Mouse (Mus musculus): ENCODE measurements at regions not wholly inside any gene's neighbourhood (a gene's known extent, or its start where the extent isn't known, plus 50 kb on each side); places are given as distances from the start of the nearest gene placed in this dataset.
A peak's percentile ranks its signal among the peaks of the same experiment; 100 is the strongest.

DNA sequence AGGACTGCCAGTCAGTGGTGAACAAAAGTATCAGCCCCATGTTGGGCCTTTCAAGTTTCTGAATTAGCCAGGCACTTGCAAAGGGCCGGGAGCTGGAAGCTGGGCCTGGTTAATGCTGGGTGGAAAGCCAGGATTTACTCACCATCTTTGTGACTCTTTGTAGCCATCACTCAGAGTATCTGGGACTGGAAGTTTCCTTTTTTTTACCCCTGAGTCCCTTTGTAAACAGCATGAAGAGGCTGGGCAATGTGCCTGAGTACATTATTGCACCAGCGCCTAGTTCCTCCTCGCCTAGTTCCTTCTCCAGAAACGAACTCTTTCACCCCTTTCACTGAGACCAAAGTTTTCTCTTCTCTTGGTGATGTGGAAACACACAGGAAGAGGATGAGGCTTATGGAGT, 168.4 kb upstream of the Gypa start:
- TF ChIP-seq GATA1 (IDR thresholded peaks at IDR 0.05; ENCODE audit: borderline replicate concordance, low read length) = no peak
- TF ChIP-seq FLI1 (IDR thresholded peaks at IDR 0.05; ENCODE audit: low read length) = no peak
- Histone ChIP-seq H3K36me3 (replicated peaks; ENCODE audit: low read length) (no peaks in the 10 kb centered on the region), H3K27me3 (replicated peaks) (no peaks in the 10 kb centered on the region), H3K4me3 (replicated peaks) (no peak overlapping the region), H3K9me3 (no peaks in the 10 kb centered on the region), H3K4me1 (peaks cover 5% of the 10 kb centered on the region)

DNA sequence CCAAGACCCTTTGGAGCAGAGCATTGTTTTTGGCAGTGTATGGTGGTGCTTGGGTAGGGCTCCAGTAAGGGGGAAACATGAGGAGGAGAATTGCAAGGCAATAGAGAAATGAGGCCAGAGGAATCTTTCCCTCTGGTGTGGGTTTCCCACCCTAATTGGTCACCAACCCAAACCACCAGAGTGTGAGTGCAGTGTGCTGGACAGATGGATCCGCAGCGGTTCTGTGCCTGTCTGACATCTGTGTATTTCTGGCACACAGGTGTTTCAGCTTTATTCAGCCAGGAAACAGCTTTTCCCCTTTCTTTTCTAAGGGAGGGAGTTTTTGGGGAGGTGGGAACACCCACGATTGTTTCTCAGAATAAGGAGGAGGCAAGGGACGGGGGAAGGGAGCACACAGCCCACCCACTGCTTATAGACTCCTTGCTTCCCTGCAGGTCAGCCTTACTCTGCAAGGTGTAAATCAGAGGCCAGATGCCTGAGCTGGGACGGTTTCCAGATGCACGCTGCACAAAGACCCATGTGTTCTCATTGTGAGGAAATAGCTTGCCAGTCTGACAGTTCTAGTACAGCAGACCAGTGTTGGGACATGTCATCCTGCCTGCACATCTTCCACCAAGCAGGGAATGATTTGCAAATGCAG, 175.2 kb upstream of the Gypa start:
- Histone ChIP-seq H3K4me1 (peaks cover 30% of the 10 kb centered on the region), H3K9me3 (no peaks in the 10 kb centered on the region), H3K27me3 (replicated peaks) (peaks cover 4% of the 10 kb centered on the region), H3K4me3 (replicated peaks) (no peak overlapping the region), H3K36me3 (replicated peaks; ENCODE audit: low read length) (no peaks in the 10 kb centered on the region)
- TF ChIP-seq GATA1 (IDR thresholded peaks at IDR 0.05; ENCODE audit: borderline replicate concordance, low read length) (no peak), FLI1 (IDR thresholded peaks at IDR 0.05; ENCODE audit: low read length) (no peak)

GRCm38 (mm10) chr8:80315371-80315770, 178.2 kb upstream of the Gypa start:
- H3K27me3 ChIP-seq (replicated peaks) = peaks cover 4% of the 10 kb centered on the region
- H3K9me3 ChIP-seq = no peaks in the 10 kb centered on the region
- H3K36me3 ChIP-seq (replicated peaks; ENCODE audit: low read length) = no peaks in the 10 kb centered on the region
- H3K4me3 ChIP-seq (replicated peaks) = peak overlapping the region; percentile 77
- TF ChIP-seq FLI1 (IDR thresholded peaks at IDR 0.05; ENCODE audit: low read length) = no peak
- no peak for TF ChIP-seq GATA1 (IDR thresholded peaks at IDR 0.05; ENCODE audit: borderline replicate concordance, low read length)
- peaks cover 25% of the 10 kb centered on the region for H3K4me1 ChIP-seq

DNA sequence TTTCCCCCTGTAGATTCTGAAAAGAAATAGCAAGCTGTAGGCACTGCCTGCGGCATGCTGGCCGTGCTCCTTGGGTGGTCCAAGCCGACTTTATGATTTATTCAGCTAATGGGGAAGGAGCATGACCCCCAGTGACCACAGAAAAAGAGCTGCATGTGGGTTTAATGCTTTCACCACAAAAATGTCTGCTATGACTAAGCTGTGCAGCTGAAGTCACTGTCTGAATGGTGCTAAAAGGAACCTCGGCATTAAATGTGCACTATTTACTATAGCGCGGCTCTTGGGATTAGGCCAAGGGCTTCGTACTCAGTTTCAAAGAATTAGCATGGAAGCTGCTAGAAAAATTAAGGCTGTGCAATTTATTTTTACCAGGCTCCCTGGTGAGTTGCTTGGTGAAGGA, 178.8 kb upstream of the Gypa start:
- Histone ChIP-seq H3K4me1 (peaks cover 25% of the 10 kb centered on the region), H3K4me3 (replicated peaks) (no peak overlapping the region), H3K9me3 (no peaks in the 10 kb centered on the region), H3K27me3 (replicated peaks) (peaks cover 4% of the 10 kb centered on the region), H3K36me3 (replicated peaks; ENCODE audit: low read length) (no peaks in the 10 kb centered on the region)
- TF ChIP-seq GATA1 (IDR thresholded peaks at IDR 0.05; ENCODE audit: borderline replicate concordance, low read length) = no peak
- no peak for TF ChIP-seq FLI1 (IDR thresholded peaks at IDR 0.05; ENCODE audit: low read length)

DNA sequence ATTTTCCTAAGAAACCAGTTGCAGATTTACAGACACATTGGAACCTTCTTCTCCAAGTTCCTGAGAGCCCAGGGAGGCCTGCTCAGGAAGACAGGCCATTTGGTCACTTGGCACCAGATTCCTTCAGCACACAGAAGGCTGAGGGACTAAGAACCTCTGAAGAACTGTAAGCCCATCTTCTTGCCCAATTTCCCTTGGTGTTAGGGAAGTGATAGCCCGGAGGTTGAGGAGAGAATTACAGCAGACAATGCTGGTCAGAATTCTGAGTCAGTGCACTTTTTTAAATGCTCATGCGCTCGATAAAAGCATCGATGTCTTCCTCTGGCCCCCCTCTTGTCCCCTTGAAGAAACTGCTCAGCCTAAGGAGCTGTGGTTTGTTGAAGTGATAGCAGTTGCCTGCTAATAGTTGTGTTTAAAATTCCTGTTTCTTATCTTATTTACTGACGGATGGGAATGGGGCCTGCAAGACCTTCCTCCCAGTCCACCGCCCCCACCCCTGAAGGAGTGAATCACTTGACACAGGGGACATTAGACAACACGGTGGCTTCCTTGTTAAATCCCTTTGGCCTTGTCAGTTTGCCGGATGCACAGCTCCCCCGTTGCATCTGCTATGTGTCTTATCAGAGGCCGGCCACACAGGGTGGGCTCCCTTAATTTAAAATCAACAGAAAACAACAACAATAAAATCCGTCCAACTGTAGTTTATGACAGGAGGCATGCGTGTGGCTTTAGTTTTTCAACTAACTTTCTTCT, 179.5 kb upstream of the Gypa start:
- peaks cover 25% of the 10 kb centered on the region for H3K4me1 ChIP-seq
- H3K9me3 ChIP-seq = no peaks in the 10 kb centered on the region
- H3K4me3 ChIP-seq (replicated peaks) = peak overlapping the region; percentile 62
- peaks cover 4% of the 10 kb centered on the region for H3K27me3 ChIP-seq (replicated peaks)
- H3K36me3 ChIP-seq (replicated peaks; ENCODE audit: low read length) = no peaks in the 10 kb centered on the region
- TF ChIP-seq GATA1 (IDR thresholded peaks at IDR 0.05; ENCODE audit: borderline replicate concordance, low read length) (no peak), FLI1 (IDR thresholded peaks at IDR 0.05; ENCODE audit: low read length) (no peak)

GRCm38 (mm10) chr8:80307761-80308160, 185.8 kb upstream of the Gypa start:
- TF ChIP-seq FLI1 (IDR thresholded peaks at IDR 0.05; ENCODE audit: low read length) (no peak), GATA1 (IDR thresholded peaks at IDR 0.05; ENCODE audit: borderline replicate concordance, low read length) (no peak)
- no peaks in the 10 kb centered on the region for H3K27me3 ChIP-seq (replicated peaks)
- H3K9me3 ChIP-seq = no peaks in the 10 kb centered on the region
- H3K4me1 ChIP-seq = no peaks in the 10 kb centered on the region
- no peak overlapping the region for H3K4me3 ChIP-seq (replicated peaks)
- no peaks in the 10 kb centered on the region for H3K36me3 ChIP-seq (replicated peaks; ENCODE audit: low read length)

GRCm38 (mm10) chr8:80298596-80298995, 195.0 kb upstream of the Gypa start:
- Histone ChIP-seq H3K36me3 (replicated peaks; ENCODE audit: low read length) (no peaks in the 10 kb centered on the region), H3K4me1 (no peaks in the 10 kb centered on the region), H3K9me3 (no peaks in the 10 kb centered on the region), H3K27me3 (replicated peaks) (no peaks in the 10 kb centered on the region), H3K4me3 (replicated peaks) (no peak overlapping the region)
- TF ChIP-seq GATA1 (IDR thresholded peaks at IDR 0.05; ENCODE audit: borderline replicate concordance, low read length) = no peak
- no peak for TF ChIP-seq FLI1 (IDR thresholded peaks at IDR 0.05; ENCODE audit: low read length)

- Histone ChIP-seq H3K36me3 (replicated peaks; ENCODE audit: low read length) (no peaks in the 10 kb centered on the region), H3K4me1 (no peaks in the 10 kb centered on the region)
- TF ChIP-seq GATA1 (IDR thresholded peaks at IDR 0.05; ENCODE audit: borderline replicate concordance, low read length) (no peak), FLI1 (IDR thresholded peaks at IDR 0.05; ENCODE audit: low read length) (no peak)
These were observed 203.3 kb upstream of the Gypa start for GRCm38 (mm10) chr8:80290311-80290710.

GRCm38 (mm10) chr8:80289282-80289681, 204.3 kb upstream of the Gypa start:
- no peaks in the 10 kb centered on the region for H3K36me3 ChIP-seq (replicated peaks; ENCODE audit: low read length)
- no peaks in the 10 kb centered on the region for H3K27me3 ChIP-seq (replicated peaks)
- no peak for TF ChIP-seq FLI1 (IDR thresholded peaks at IDR 0.05; ENCODE audit: low read length)
- no peak for TF ChIP-seq GATA1 (IDR thresholded peaks at IDR 0.05; ENCODE audit: borderline replicate concordance, low read length)
- H3K4me3 ChIP-seq (replicated peaks) = no peak overlapping the region
- peaks cover 3% of the 10 kb centered on the region; the same call in 1 of the 2 replicates for H3K9me3 ChIP-seq
- H3K4me1 ChIP-seq = no peaks in the 10 kb centered on the region

More at GRCm38 (mm10) chr8:80290311-80290710, 203.3 kb upstream of the Gypa start:
- no peak overlapping the region for H3K4me3 ChIP-seq (replicated peaks)
- no peaks in the 10 kb centered on the region for H3K27me3 ChIP-seq (replicated peaks)
- no peaks in the 10 kb centered on the region for H3K9me3 ChIP-seq

- H3K36me3 ChIP-seq (replicated peaks; ENCODE audit: low read length) = no peaks in the 10 kb centered on the region
- no peaks in the 10 kb centered on the region for H3K9me3 ChIP-seq
- no peaks in the 10 kb centered on the region for H3K27me3 ChIP-seq (replicated peaks)
- 0 out of 2 replicates have a peak, but pooled peaks cover 3% of the 10 kb centered on the region for H3K4me1 ChIP-seq
- TF ChIP-seq GATA1 (IDR thresholded peaks at IDR 0.05; ENCODE audit: borderline replicate concordance, low read length) (no peak), FLI1 (IDR thresholded peaks at IDR 0.05; ENCODE audit: low read length) (no peak)
- no peak overlapping the region for H3K4me3 ChIP-seq (replicated peaks)
These were observed 211.2 kb upstream of the Hhip start for GRCm38 (mm10) chr8:80268910-80269460.

All from megakaryocyte, embryonic 14.5 days (primary cell).